Mouse (Mus musculus): Measurements from ENCODE around the gene Zfp94.

DNA sequence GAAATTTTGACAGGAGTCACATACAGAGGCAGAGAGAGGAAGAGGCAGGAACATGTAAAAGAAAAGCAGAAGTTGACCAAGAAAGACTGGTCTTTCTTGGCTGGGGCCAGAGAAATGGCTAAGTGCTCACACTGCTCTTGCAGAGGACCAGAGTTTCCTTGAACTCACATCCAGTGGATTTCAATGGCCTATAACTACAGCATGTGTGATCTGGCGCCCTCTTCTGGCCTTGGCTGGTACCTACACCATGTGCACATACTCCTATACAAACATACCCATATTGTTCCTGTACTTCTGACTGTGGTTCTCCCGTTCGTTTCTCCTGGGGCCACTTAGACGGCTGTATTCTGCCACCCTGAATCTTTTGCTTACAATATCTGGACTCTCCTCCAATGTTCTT, 44.5 kb upstream of the Zfp94 start:
- no peak; the same call in 1 of the 2 replicates for TF ChIP-seq CTCF (IDR thresholded peaks at IDR 0.05; ENCODE audit: low read depth, low read length)
- TF ChIP-seq POLR2A (IDR thresholded peaks at IDR 0.05; ENCODE audit: extremely low read depth, insufficient read depth, low read length): no peak

All from liver, adult 2 months (tissue).